Mouse (Mus musculus) small intestine, adult 2 months (tissue): Measurements from ENCODE around the gene Rec8.

ENCODE experiments used
- CTCF ChIP-seq: fragments of 200-500 bp; IDR thresholded peaks from 2 replicates; pipeline ENCODE4 v1.5.1; 2012; ENCODE audit warnings: low read depth, mild to moderate bottlenecking, control low read depth, inconsistent platforms, low read length, moderate library complexity, mixed read lengths; ENCODE audit not compliant: insufficient replicate concordance, insufficient read length; ENCODE audit errors: extremely low read depth
- POLR2A ChIP-seq: fragments of 200-500 bp; IDR thresholded peaks from 2 replicates; pipeline ENCODE4 v1.6.1; 2012; ENCODE audit warnings: low read depth, mild to moderate bottlenecking, control low read depth, inconsistent platforms, low read length, moderate library complexity

- TF ChIP-seq POLR2A (no peak), CTCF (no peak)
Observed at GRCm38 (mm10) chr14:55641291-55641690, 23.5 kb downstream of the Rec8 start.
